Mouse (Mus musculus) thymus, postnatal 25 days (tissue): Measurements from ENCODE around the gene Mcf2.

Source experiments
- DNase-seq: peaks from one replicate; pipeline ENCODE4 v3.0.0; 2022

Gene Mcf2

GRCm38 (mm10) chrX:60178744-60179458, at the start of gene Mcf2:
Gene Mcf2 (minus strand): TSS chrX:60179089.
- DNase-seq, result no peak

DNA sequence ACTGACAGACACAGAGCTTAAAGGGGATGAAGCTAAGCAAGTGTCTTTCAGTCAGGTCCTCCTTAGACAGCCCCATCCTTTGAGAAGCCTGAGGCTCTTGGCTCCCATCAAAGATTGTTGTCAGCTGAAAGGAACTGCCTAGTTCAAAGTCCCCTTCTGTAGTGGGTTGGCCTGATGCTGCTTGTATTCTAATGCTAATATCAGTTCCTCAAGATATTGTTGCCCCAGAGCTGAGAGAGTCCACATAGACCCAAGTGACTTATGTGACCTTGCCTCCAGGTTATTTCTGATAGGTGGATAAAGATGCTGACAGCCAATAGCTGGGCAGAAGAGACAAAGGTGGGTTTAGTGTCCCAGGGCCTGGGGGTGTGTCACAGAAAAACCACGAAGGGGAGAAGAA, 8.8 kb upstream of the Mcf2 start:
- DNase-seq, result no peak

DNA sequence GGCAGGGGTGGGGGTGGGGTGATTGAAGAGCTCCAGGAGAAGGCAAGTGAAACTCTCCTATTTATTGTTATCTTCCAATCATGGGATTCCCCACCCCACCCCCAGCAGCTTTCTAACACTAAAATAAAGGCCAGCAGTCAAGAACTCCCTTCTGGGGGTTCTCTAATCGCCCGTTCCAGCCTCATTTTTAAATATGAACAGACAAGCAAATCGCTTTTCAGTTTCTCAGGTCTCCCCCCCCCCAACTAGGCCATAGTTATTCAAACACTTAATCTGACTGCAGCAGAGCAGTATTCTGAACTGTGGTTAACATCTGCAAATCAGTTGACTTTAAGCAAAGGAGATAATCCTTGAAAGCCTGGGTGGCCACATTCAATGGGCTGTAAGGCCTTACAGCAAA, 3.7 kb upstream of the Mcf2 start:
- DNase-seq, result no peak

- DNase-seq, result no peak
These were observed 705 bp downstream of the Mcf2 start for GRCm38 (mm10) chrX:60178025-60178743.

- DNase-seq, result no peak
These were observed 8.8 kb downstream of the Mcf2 start for GRCm38 (mm10) chrX:60170106-60170505.

- DNase-seq, result no peak
These were observed 9.4 kb downstream of the Mcf2 start for GRCm38 (mm10) chrX:60169511-60169910.

GRCm38 (mm10) chrX:60168796-60169195, 10.1 kb downstream of the Mcf2 start:
- no peak for DNase-seq

DNA sequence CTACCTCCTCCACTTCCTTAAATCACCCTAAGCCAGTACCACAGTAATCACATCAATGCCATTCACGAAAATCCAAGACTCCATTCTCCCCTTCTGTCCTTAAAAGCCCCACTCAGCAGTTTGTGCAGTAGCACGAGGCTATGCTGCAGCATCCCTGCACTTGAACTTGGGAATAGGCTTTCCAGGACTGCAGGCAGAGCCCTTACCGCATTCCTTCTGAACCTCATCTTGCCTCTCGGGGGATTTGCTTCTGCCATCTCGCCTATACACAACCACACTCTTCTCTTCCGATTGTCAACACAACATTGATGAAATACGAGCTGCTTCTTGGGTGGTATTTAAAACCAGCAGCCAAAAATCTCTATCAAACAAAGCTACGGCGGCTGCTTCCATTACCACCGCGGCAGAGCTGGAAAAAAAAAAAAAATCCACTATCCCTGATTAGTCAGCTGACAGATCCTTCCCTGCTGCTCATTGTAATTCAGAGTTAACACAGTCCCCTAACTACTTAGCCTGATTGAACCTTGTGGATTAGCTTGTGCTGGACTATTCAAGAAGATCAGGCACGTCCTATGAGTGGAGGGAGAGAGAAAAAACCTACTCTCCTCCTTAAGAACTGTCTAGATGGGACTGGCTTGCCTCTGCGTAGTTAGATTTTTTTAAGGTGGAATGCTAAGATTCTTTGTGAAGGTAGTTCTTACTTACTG, 31.5 kb downstream of the Mcf2 start:
- no peak for DNase-seq

GRCm38 (mm10) chrX:60075359-60075758, 103.5 kb downstream of the Mcf2 start:
- no peak for DNase-seq

DNA sequence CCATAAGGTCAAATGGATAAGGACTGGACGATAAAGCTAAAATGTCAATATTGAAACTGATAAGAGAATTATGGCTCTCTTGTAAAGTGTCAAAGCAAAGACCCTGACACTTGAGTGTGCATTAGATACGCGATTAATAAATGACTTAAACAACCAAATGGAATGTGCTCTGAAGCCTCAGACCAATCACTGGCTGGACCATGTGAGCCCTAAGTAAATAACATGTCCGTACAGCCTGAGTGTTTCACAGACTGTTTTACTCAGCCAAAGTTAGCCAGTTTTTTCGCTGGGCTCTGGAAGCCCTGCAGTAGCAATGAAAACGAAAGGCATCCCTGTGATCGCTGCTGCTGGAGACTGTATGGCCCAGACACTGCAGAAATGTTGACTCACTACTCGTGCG, 123.7 kb downstream of the Mcf2 start:
- DNase-seq, result no peak

- DNase-seq, result no peak
These were observed 124.1 kb downstream of the Mcf2 start for GRCm38 (mm10) chrX:60054745-60055144.

GRCm38 (mm10) chrX:60026654-60027053, 152.2 kb downstream of the Mcf2 start:
- peak; percentile 3 for DNase-seq

GRCm38 (mm10) chrX:60021595-60021994, 157.3 kb downstream of the Mcf2 start:
- DNase-seq, result no peak

DNA sequence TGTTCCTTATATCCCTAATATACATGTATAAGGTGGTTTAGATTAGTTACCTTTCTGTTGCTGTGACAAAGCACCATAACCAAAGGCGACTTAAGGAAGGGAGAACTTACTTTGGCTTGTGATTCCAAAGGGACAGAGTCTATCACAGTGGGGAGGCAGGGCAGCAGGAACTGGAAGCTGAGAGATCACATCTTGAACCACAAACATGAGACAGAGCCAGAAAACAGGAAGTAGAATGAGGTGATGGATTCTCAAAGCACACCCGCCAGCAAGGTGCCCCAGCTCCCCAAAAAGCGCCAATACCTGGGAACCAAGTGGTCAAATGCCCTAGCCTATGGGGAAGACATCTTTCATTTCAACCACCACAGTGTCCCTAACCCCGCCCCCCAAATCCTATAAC, 157.9 kb downstream of the Mcf2 start:
- DNase-seq, result no peak

GRCm38 (mm10) chrX:60014588-60014987, 164.3 kb downstream of the Mcf2 start:
- DNase-seq, result no peak

DNA sequence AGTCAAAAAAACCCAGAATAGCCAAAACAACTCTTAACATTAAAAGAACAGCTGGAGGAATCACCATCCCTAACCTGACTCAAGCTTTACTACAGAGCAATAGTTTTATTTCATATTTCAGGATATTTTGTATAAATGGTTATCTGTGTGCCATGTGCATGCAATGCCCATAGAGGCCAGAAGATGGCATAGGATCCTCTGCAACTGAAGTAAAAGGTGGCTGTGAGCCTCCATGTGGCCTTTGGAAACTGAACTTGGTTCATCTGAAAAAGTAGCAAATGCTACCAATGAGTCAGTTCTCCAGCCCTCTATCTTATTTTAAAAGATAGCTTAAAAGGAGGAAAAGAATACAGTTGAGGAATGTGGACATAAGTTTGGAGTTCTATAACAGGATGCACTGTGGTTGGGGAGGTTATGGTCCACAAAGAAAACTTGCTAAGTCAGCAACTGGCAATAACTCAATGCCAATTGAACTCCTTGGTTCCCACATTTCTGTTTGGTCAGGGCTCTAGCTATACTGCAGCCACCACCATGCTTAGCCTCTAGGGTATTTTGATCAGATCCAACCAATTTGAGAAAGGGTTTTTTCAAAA, 165.7 kb downstream of the Mcf2 start:
- peak; percentile 34 for DNase-seq
